Mouse (Mus musculus): ENCODE measurements around the gene Pi4ka.
"Not testable (repeated sequence)": the region's sequence is repeated elsewhere in the genome, so short reads cannot be mapped to it uniquely, and the experiment has no call there.

Pi4ka gene

DNA sequence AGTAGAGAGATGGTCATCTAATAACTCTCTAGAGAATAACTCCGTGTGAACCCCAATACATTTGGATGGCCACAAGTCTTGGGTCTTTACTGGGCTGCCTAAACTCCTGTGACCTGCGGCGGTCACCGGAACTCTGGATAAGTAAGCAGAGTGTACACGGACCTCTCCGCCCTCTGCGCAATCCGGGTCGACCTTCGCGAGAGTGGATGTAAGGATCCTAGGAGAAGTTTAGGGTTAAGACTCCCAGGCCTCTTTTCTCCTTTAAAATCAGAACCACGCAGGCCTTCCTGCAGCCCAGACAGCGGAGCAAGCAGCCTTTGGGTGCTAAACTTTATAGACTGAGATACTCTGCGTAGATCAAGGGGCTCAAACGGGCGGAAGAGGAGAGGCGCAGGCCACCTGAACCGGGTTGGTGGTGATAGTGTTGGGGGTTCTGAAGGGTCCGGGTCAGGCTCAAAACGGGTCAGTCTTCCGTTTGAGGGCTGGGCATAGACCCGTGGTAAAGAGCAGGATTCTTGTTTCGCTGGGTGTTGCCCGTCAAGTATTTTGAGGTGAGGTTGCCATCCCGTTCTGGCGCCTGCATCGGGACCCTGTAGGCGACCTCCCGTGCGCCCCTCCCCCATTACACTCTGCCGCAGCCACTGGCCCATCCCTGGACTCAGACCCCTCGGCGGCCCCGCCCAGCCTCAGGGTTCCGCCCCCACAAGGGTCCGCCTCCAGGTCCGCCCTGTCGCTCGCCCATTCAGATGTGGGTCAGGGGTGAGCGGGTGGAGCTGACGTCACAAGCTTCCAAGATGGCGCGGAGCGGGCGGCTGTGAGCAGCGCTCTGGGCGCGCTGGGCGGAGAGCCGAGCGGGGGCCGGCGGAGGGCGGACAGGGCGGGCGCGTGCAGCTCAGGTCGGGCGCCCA is 173.1 kb downstream of the Pi4ka start, which contains the start of gene Hic2:
TSS of gene Hic2 (plus strand) at position 779 of the 908 bp plus-strand sequence.
- peak; percentile 98 for DNase-seq (ENCODE audit: low spot score)

DNA sequence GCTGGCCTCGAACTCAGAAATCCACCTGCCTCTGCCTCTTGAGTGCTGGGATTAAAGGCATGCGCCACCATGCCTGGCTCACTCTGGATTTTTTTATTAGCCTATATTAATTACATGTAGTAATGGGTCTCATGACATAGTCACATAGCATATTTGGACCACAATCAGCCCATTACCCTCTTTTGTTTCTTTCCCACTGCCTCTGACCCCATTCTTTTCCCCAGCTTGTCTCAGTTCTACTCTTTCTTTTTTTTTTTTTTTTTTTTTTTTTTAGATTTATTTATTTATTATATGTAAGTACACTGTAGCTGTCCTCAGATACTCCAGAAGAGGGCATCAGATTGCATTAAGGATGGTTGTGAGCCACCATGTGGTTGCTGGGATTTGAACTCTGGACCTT is 174.6 kb downstream of the Pi4ka start:
- not testable (repeated sequence) for DNase-seq (ENCODE audit: low spot score)
